19 mouse cellular contexts compared by ENCODE assay signal in the genomic region with DNA sequence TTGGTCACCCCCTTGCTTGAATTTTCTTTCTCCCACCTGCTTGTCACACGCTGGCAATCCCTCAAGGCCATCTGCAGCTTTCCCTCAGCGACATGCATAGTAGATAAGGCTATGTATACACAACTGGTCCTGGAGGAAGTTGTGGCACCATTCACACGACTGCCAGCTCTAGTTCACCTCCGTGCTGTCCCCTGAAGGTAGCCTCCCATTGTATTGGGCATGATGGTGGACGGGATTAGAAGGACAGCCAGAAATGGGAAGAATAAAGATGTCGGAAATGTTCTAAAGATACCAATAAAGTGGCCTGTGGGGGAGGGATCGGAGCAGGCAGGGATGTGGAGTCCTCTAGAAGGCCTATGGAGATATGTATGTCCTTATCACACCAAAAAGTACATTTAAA. TPM values are rescaled to one million over a fixed set of nuclear protein-coding genes. Genes with fewer than 3 reads are reported as not detected.
DNase-seq lines count a peak whose midpoint lies in the region; ATAC-seq lines count a peak whose summit lies in the region.
"Had no signal": no experiment of that assay in that cellular context is flagged by ENCODE, and none has a peak within 500 bp of the region (broad histone marks: within the 10 kb centered on the region; RNA-seq: fewer than 3 reads in every experiment).

No protein-coding gene starts in this region.

- 44% methylated on average over 7 of the region's 7 CpGs for WGBS in heart, embryonic 11.5 days (ENCODE audit: insufficient replicate concordance)
- 47% methylated on average over 7 of the region's 7 CpGs for WGBS in lung, embryonic 16.5 days
- 51% methylated on average over 7 of the region's 7 CpGs for WGBS in stomach, embryonic 16.5 days

- ATAC-seq in heart, embryonic 11.5 days (replicated peaks; ENCODE audit: insufficient number of reproducible peaks, low FRiP score, low TSS enrichment) = no peak
- no peak for ATAC-seq in lung, embryonic 16.5 days (ENCODE audit: low read depth)
- no peak for ATAC-seq in stomach, embryonic 16.5 days (ENCODE audit: insufficient read depth, low FRiP score)
- ATAC-seq: forebrain, embryonic 16.5 days; hindbrain, embryonic 16.5 days; inflammation-experienced regulatory T-cells, adult 6 months had no signal

- no peak overlapping the region for H3K4me3 ChIP-seq in heart, embryonic 11.5 days (ENCODE audit: low read depth, low read length)
- no peak overlapping the region for H3K4me3 ChIP-seq in lung, embryonic 16.5 days (ENCODE audit: low read length)
- no peak overlapping the region for H3K4me3 ChIP-seq in stomach, embryonic 16.5 days (replicated peaks; ENCODE audit: low read length)
- H3K4me3 ChIP-seq: embryonic facial prominence, embryonic 13.5 days; forebrain, embryonic 12.5 days; heart, embryonic 15.5 days; hindbrain, embryonic 12.5 days had no signal

- H3K27ac ChIP-seq in heart, embryonic 11.5 days (ENCODE audit: low read depth, low read length) = peak overlapping the region; percentile 35; the same call in 1 of the 2 replicates
- H3K27ac ChIP-seq in lung, embryonic 16.5 days (ENCODE audit: low read length) = peak overlapping the region; percentile 42; the same call in 1 of the 2 replicates
- peak overlapping the region; percentile 97 for H3K27ac ChIP-seq in stomach, embryonic 16.5 days (ENCODE audit: low read length)
- H3K27ac ChIP-seq: embryonic facial prominence, embryonic 13.5 days; forebrain, embryonic 12.5 days; hindbrain, embryonic 12.5 days had no signal

- no peaks in the 10 kb centered on the region for H3K9me3 ChIP-seq in heart, embryonic 11.5 days (replicated peaks; ENCODE audit: control insufficient read depth, low read length)
- no peaks in the 10 kb centered on the region for H3K9me3 ChIP-seq in lung, embryonic 16.5 days (ENCODE audit: control insufficient read depth, low read length)
- H3K9me3 ChIP-seq in stomach, embryonic 16.5 days (replicated peaks; ENCODE audit: control insufficient read depth, low read length) = no peaks in the 10 kb centered on the region
- H3K9me3 ChIP-seq: embryonic facial prominence, embryonic 13.5 days; forebrain, embryonic 12.5 days; heart, embryonic 15.5 days; hindbrain, embryonic 12.5 days had no signal

- no peaks in the 10 kb centered on the region for H3K27me3 ChIP-seq in heart, embryonic 11.5 days (ENCODE audit: control insufficient read depth, insufficient read depth, low read length)
- H3K27me3 ChIP-seq in lung, embryonic 16.5 days (ENCODE audit: control insufficient read depth, insufficient read depth, low read depth, low read length) = no peaks in the 10 kb centered on the region
- no peaks in the 10 kb centered on the region for H3K27me3 ChIP-seq in stomach, embryonic 16.5 days (ENCODE audit: control insufficient read depth, insufficient read depth, low read length)
- H3K27me3 ChIP-seq: forebrain, embryonic 12.5 days; heart, embryonic 15.5 days; hindbrain, embryonic 12.5 days had no signal

- H3K4me1 ChIP-seq in heart, embryonic 11.5 days (ENCODE audit: control insufficient read depth, insufficient read depth, low read length) = peaks cover 61% of the 10 kb centered on the region
- peaks cover 56% of the 10 kb centered on the region for H3K4me1 ChIP-seq in lung, embryonic 16.5 days (replicated peaks; ENCODE audit: control insufficient read depth, insufficient read depth, low read length)
- peaks cover 40% of the 10 kb centered on the region for H3K4me1 ChIP-seq in stomach, embryonic 16.5 days (ENCODE audit: control insufficient read depth, insufficient read depth, low read length)

- no peak overlapping the region for H3K4me2 ChIP-seq in heart, embryonic 11.5 days
- no peak overlapping the region for H3K4me2 ChIP-seq in lung, embryonic 16.5 days (ENCODE audit: low read depth, low read length)
- no peak overlapping the region for H3K4me2 ChIP-seq in stomach, embryonic 16.5 days (ENCODE audit: low read depth, low read length)
- H3K4me2 ChIP-seq: embryonic facial prominence, embryonic 13.5 days; forebrain, embryonic 12.5 days; heart, embryonic 15.5 days; hindbrain, embryonic 12.5 days had no signal

- no peak for DNase-seq in heart, postnatal 10 days
- DNase-seq in lung, postnatal 25 days (ENCODE audit: low spot score) = no peak
- no peak for DNase-seq in layer of hippocampus, postnatal 25 days (ENCODE audit: extremely low spot score in 1 of 2, low spot score in 1 of 2)
- DNase-seq: adrenal gland, postnatal 14 days; cerebellum, adult 11-12 months; cerebellum, adult 9-10 months; cerebellum, postnatal 25 days; gastrocnemius, postnatal 10 days; heart, postnatal 4 days had no signal

- intact Hi-C loops in heart, postnatal 10 days (cut with DNase I) = loop anchor here (5.0 kb wide), 1 partner anchor 59 kb away; no protein-coding TSS in a partner anchor

- no peak overlapping the region for H3K9ac ChIP-seq in heart, embryonic 11.5 days (ENCODE audit: low read depth, low read length)
- H3K9ac ChIP-seq in lung, embryonic 16.5 days (ENCODE audit: low read length) = no peak overlapping the region
- H3K9ac ChIP-seq in stomach, embryonic 16.5 days (ENCODE audit: low read length) = no peak overlapping the region
- H3K9ac ChIP-seq: embryonic facial prominence, embryonic 13.5 days; forebrain, embryonic 12.5 days; heart, embryonic 15.5 days; hindbrain, embryonic 12.5 days had no signal

- no peaks in the 10 kb centered on the region for H3K36me3 ChIP-seq in heart, embryonic 11.5 days (ENCODE audit: control insufficient read depth, insufficient read depth, low read length)
- H3K36me3 ChIP-seq in lung, embryonic 16.5 days (ENCODE audit: control insufficient read depth, insufficient read depth, low read length) = no peaks in the 10 kb centered on the region
- no peaks in the 10 kb centered on the region for H3K36me3 ChIP-seq in stomach, embryonic 16.5 days (ENCODE audit: control insufficient read depth, insufficient read depth, low read length)
- H3K36me3 ChIP-seq: embryonic facial prominence, embryonic 13.5 days; forebrain, embryonic 12.5 days; heart, embryonic 15.5 days; hindbrain, embryonic 12.5 days had no signal

RNA-seq across cellular contexts. Expression of a gene that starts 18.7 kb away (rescaled TPM):
- polyA plus RNA-seq in heart, embryonic 11.5 days (2014; fragmentation: Nextera tagmentation; extraction: Ambion mirVana) = 87.1 and 95.8 TPM in 2 replicates
- 100 to 1,000 TPM; 112 to 150 TPM for total RNA-seq in heart, postnatal 10 days (2021)
- 77.3 and 92.6 TPM in 2 replicates for polyA plus RNA-seq in lung, embryonic 16.5 days (2015; fragmentation: Nextera tagmentation; extraction: Ambion mirVana)
- 59.7 and 63.7 TPM in 2 replicates for polyA plus RNA-seq in stomach, embryonic 16.5 days (2015; fragmentation: Nextera tagmentation; extraction: Ambion mirVana)
- 100 to 1,000 TPM in 1 of 2 experiments, 10 to 100 TPM in 1; 91.7 to 115 TPM for total RNA-seq in layer of hippocampus, postnatal 25 days (2021)

RNA-seq across cellular contexts. Expression of a gene that starts 20.0 kb away (rescaled TPM):
- polyA plus RNA-seq in heart, embryonic 11.5 days (2014; fragmentation: Nextera tagmentation; extraction: Ambion mirVana) = 2.5 and 5.5 TPM in 2 replicates
- 1 to 10 TPM; 4.0 to 4.2 TPM for total RNA-seq in heart, postnatal 10 days (2021)
- polyA plus RNA-seq in lung, embryonic 16.5 days (2015; fragmentation: Nextera tagmentation; extraction: Ambion mirVana) = 4.6 and 4.8 TPM in 2 replicates
- polyA plus RNA-seq in stomach, embryonic 16.5 days (2015; fragmentation: Nextera tagmentation; extraction: Ambion mirVana) = 5.9 and 6.2 TPM in 2 replicates
- 10 to 100 TPM; 18.9 to 22.3 TPM for total RNA-seq in layer of hippocampus, postnatal 25 days (2021)
- polyA plus RNA-seq: inflammation-experienced regulatory T-cells, adult 6 months had no signal

Comparison
In these comparisons a context has a peak if more than half of its experiments do, and no peak if none do; other contexts are left out.
1. H3K27ac ChIP-seq: peak in every context shown above with its lines; median percentile 97 in stomach, embryonic 16.5 days; 42 in lung, embryonic 16.5 days; 35 in heart, embryonic 11.5 days.